Mouse (Mus musculus) spleen, adult 2 months (tissue): ENCODE results near the gene Epha5.

Experiments used
- CTCF ChIP-seq: fragments of 200-500 bp; IDR thresholded peaks from 2 replicates; pipeline ENCODE4 v1.5.1; 2011; ENCODE audit warnings: mild to moderate bottlenecking, inconsistent platforms; ENCODE audit not compliant: insufficient read depth, insufficient read length, insufficient replicate concordance; ENCODE audit errors: extremely low read depth
- POLR2A ChIP-seq: fragments of 200-500 bp; IDR thresholded peaks from 2 replicates; pipeline ENCODE4 v1.6.1; 2011; ENCODE audit warnings: low read depth, low read length, inconsistent platforms

- no peak for TF ChIP-seq CTCF
- TF ChIP-seq POLR2A = no peak
Observed at GRCm38 (mm10) chr5:84081321-84081720, 335.9 kb downstream of the Epha5 start.
